Mouse (Mus musculus): ENCODE results near the gene Eid1.
A peak's percentile ranks its signal among the peaks of the same experiment; 100 is the strongest.

Gene Eid1

DNA sequence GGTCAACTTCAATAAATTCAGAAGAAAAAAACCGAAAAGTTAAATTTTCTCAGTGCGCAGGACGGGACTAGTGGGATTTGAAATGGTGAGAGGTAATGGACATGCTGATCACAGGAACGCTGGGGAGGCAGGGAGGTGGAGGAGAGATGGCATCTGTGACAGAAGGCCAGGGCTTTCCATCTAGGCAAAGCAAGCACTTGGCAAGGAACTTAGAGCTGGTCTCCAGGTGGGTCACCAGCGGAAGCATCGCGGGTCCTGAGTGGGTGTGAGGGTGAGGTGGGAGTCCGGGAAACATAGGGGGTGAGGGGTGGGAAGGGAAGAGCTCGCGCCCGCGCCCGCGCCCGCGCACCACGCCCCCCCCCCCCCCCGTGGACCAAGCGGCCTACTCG, 333 bp upstream of the Eid1 start:
- DNase-seq: peak; percentile 19

DNA sequence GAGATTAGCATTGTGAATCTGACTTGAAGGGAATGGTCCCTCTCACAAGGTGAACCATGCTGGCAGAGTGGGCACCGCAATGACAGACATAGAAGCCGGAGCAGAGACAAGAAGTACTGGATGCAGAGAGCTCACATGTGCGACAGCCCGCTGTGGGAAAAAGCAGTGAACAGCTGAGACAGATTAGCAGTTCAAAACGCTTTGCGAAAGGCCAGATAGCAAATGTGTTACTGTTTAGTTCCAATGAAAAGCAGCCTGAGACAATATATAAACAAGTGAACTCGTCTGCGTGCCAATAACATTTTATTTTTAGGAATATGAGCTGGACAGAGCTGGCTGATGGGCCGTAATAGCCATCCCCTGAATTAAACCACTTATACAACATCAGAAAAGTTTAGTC, 8.9 kb downstream of the Eid1 start:
- DNase-seq: no peak

DNA sequence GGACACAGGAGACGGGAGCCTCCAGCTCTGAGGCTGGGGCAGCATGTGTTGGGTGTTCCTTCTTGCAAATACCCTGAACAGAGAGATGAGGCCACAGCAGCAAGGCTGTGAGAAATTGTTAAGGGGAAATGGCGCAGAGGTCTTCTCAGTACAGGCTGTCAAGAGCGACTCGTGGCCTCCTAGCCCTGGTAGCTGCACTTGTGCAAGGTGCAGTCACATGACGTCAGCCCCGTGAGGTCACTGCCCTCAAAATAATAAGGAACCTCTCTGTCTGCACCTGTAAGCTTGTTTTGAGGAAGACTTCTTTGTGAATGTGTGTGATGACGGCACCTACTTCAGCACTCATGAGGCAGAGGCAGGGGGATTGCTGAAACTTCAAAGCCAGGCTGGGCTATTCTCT, 11.0 kb downstream of the Eid1 start:
- no peak for DNase-seq

DNA sequence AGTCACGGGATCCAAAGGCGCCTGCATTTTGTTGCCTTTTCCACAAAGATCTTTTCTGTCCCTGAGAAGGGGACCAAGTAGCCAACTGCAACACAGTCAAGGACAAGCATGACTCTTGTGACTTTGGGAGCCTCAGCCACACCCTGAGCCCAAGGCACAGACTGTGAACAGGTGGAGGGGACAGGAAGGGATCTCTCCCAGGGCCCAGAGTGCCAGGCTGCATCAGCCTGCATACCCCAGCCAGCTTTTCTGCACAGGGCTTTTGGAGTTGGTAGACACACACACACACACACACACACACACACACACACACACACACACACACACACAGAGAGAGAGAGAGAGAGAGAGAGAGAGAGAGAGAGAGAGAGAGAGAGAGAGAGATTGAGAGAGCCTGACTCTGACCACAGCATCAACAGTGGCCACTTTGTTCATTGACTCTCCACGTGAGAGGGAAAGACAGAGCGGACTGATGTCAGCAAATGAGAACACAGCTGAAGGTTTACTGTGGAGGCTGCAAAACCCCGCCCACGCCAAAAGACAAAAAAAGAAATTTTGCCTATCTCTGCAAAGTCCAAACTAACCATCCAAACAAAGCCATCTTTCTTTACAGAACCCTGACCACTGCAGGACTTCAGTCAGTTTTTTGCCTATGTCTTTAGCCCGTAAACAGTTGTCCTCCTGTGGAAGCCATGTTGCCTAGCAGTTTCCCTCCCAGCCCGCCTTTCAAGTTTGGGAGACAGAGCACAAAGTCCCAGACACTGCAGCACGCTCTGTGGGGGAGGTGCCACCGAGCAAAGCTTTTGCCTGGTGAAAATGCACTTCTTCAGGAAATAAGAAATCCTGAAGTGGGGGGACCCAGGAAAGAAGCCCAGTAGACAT, 11.9 kb downstream of the Eid1 start:
- DNase-seq: no peak

DNA sequence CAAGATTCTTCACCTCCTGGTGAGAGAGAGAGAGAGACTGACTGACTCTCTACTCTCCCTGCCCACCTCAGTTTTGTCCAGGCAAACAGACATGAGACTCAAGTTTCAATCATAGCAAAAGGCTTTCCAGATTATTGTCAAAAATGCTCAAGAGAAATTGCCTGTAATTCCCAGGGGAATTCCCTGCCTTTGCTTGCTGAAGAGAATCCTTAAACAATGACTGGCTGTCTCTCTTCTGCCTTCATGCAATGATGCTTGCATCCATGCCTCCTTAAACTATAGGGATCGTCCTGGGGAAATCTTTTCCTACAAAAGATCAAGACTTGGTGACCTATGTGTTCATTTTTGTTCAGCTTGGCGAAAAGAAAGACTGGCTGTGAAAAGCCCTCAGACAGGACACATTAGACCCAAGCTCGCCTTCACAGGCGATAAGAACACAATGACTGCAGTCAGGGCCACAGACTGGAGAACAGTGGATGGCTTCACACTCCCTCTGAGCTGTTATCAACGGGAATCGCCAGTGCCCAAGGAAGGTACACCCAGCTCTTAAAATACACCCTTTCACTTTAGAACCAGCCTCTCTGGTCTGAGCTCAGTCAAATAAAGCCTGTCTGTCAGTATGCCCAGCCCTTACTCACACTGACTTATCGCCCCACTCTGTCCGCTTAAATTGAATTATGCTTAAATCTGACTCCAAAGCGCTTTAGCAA, 12.7 kb downstream of the Eid1 start:
- no peak for DNase-seq

DNA sequence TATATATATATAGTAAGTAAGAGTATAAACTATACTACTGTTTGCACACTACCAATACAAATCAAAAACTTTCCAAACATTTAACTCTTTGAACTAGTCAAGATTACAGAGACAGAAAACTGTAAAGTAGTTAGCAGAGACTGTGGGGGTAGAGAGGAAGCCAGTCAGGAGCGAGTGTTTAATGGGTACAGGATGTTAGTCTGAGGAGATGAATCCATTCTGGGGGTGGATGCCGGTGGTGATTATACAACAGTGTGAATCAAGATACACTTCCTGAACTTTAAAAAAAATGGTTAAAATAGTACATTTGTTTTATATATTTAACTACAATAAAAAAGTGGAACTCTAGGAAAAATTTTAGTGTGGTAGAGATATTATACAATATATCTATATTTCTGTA, 19.1 kb downstream of the Eid1 start:
- DNase-seq: no peak

DNA sequence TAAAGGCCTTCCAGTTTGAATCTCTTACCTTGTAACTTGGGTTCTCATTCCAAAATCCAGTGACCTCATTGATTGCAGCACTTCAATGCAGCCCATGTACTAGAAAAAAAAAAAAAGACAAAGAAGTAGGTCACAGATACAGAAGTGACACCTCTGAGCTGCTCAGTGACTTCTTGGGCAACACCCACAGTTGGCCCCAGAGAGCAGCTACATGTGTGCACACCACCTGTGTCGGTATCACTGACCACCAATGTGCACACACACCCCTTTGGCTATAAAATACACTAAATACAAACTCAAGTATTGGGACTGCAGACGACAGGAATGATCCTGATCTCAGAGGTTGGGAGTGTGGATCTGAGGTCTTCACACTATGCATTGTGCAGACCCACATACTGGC, 21.9 kb downstream of the Eid1 start:
- DNase-seq: no peak

DNA sequence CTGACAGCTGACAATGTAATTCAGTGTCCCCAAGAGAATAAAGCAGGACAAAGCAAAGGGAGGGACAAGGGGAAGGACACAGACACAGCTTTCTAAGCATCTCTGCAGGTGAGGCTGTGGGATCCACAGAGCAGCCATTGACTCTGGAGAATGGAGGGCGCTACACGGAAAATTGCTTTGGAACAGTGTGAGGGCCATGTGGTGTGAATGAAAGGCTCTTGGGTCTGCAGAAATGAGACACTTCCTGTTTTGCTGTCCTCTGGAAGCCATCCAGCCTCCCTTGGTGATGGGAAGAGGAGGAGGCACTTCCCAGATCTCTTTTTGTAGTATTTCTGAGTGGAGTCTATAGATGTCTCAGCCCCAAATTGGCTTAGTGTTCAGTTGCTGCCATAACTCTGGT, 23.3 kb downstream of the Eid1 start:
- peak; percentile 9 for DNase-seq

DNA sequence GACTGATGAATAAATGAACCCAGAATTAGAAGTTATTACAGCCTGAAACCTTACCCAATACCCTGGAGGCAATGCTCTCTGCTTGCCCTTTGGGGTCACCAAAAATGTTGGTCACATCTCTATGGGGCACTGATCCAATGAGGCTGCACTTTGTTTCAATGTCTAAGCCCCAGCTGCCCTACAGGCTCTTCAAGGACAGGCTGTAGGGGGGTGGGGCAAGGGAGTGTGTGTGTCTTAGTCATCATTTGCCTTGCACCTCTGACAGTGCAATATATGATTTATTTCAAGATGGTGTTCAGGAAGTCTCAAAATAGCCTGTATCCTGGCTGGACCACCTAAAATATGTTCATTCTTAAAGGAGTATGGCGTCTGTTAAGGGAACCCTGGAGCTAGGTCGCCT, 28.7 kb downstream of the Eid1 start:
- DNase-seq: no peak

DNA sequence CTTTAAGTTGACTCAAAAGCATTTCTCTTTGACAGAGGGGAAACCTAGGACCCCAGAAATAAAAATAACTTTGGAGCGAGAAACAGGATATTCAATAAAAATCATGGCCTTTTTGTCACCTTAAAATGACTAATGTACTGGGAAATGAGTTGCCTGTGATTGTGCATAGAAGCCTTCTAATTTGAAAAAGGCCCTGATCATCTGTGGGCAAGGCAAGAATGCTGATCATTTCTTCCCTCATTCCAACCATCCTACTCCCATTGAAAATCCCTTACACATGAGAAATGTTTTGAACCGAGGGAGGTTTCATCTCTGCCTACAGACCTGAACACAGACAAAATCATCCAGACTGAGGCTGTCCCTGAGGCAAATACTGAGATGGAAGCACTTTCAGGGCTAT, 30.0 kb downstream of the Eid1 start:
- no peak for DNase-seq

DNA sequence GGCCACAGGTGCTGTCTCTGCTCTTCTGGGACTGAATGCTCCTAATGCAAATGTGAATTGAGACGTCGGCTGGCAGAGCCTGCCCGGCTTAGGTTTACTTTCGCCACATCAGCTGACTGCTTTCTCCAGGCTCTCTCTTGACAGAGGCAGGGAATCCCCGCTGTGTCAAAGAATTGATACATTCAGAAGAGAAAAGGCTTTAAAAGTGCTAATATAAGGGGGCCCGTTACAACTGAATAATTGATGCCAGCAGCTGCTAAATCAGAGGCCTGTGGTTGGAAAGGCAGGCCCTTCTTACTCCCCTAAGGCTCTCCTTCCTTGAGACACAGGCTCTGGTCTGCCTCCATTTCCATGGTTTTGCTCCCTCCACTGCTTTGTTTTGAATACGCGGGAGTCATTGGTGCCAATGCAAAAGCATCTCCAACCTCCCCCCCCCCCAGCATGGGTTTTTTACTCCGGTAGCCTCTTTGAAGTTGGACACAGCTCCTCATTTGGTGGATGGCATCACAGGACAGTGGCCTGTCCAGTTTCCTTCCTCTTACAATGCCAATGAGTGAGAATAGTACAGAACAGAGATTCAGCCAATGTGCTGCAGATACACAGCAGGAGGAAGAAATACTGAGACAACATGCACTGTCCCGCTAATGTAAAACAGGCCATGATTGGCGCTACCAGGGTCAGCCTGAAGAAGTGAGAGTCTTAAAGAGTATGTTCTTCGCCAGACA, 32.2 kb downstream of the Eid1 start:
- DNase-seq: no peak

DNA sequence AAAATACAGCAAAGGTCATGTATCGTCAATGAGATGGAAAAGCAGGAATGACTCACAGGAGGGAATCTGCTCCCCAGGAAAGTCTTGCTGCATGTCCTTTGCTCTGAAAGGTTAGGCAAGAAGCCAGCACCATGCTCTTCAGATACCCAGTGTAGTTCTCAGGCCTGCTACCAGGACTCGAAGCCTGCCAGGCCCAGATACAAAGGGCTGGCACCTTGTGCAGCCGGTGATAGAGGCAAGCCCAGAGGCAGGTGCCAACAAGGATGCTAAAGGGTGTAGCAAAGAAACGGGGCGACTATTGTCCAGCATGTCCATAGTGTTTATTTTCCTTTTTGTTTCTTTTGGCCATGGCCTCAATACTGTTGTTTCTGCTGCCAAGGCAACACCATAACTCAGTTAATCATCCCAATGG, 33.6 kb downstream of the Eid1 start:
- no peak for DNase-seq

DNA sequence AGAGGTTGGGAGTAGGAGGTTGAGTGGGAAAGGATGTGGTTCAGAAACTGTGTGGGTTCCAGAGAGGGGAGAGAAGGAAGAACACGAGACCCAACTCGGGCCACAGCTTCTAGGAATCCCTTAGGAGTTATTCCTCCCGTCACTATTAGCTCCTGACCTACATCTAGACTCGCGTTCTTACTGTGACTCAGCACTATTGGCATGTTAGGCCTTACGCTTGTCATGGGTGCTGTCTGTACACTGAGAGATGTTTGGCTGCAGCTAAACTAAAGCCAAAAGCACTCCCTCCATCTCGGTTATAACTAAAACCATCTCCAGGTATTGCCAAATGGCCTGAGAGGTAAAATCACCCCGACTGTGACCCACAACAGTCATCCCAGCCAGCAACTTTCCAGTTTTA, 43.7 kb downstream of the Eid1 start:
- no peak for DNase-seq

DNA sequence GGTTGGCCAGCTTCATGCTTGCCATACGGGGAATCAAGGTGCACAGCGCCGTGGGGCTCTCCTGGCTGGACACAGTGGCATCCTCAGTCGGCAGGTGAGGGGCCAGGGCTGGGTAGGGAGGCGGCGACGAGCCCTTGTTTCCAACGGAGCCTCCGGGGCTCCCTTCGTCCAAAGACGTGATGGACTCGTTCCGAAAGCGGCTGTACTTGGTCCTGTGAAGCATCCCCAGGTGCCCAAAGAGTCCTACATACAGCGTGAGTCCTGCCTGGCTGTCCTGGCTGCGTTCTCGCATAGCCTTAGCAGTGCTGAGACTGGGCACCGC, 50.2 kb downstream of the Eid1 start:
- no peak for DNase-seq

DNA sequence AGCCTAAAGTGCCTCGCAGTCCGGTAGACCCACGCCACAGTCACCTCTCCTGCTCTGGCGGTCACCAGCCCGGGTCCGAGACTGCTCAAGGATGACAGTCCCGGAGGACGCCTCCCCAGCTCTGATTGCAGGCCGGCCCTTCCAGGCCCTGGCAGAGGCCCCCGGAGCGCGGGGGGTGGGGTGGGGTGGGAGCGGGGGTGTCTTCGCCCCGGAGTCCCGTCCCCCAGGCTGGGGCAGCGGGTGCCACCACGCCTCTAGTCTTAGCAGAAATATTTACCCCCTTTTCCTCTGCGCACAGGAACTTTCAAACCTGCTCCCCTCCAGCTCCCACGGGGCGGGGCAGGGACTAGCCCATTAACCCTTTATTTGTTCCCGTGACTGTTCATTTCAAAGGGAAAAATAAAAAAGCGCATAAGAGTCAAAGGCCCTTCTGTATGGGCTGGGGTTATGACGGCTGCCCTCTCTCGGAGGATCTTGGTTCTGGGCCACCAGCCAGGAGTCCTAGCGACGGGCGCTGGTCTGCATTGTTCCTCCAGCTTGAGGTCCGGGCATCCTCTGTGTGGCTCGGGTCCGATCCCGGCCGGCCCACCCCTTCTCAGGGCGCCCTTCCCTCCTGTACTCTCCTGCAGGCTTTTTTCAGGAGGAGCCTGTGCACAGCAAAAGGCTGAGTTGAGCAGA, 50.7 kb downstream of the Eid1 start:
- DNase-seq: peak; percentile 28

DNA sequence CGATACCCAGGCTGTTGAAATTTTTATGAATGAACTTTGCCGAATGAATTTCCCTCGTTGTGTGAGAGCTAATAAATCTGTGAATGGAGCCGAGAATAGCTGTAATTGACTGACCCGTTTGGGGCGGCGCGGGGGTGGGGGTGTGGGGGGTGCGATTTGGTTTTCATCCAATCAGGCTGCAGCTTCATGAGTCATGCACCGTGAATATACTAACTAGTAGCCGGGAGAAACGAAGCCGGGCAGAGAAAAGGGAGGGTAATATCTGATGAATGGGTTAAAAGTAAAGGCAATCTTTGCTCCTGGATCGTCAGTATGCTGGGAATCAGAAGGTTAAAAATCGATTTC, 51.2 kb downstream of the Eid1 start, which contains the start of gene Shc4:
Gene Shc4 (minus strand): TSS at position 63 of the 345 bp plus-strand sequence.
- no peak for DNase-seq

Data from kidney, adult 11 months (tissue).